Mouse (Mus musculus) common myeloid progenitor, adult 5-6 weeks (primary cell): ENCODE results near the gene Dock9. TPM values are rescaled to one million over a fixed set of nuclear protein-coding genes. Genes with fewer than 3 reads are reported as not detected.
"Not testable (repeated sequence)": the region's sequence is repeated elsewhere in the genome, so short reads cannot be mapped to it uniquely, and the experiment has no call there.

ENCODE experiments used
- ATAC-seq: replicated peaks from 2 replicates; pipeline ENCODE4 v1.8.0; 2016; ENCODE audit warnings: low read depth, mild to moderate bottlenecking, moderate TSS enrichment, inconsistent platforms; ENCODE audit not compliant: poor library complexity, severe bottlenecking
- total RNA-seq: library from RNA; stranded (forward); fragments of 200-1000, 187-1606 nt; gene quantifications from 2 replicates; pipeline ENCODE4 v1.2.3, GENCODE M21; 2017

Gene Dock9
- total RNA-seq, 1 experiment from 2014 or later: 6.7 TPM

DNA sequence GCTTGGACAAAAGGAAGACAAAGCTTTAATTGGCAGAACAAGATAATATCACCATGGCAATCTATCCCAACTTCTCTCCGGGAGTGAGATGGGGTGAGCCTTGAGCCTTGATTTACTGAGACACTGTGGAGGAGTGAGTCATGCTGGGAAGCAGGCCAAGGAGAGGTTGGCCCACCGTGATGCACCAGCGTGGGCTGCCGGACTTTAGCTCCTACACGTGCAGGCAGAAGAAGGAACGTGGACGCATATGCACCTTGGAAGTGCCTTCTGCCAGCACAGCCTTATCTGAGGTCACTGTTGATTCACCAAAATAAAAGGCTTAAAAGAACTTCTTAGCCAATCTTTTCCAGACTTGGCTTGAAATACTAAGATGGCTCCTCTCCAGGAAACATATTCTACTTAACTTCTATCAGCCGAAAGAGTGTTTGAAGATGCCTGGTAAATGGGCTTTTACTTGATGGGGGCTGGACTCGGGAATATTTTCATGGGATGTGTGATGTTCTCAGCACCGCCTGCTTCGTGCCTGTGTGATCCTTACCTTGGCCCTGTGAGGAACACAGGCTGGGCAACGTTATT, 160.6 kb downstream of the Dock9 start:
- ATAC-seq: no peak

GRCm38 (mm10) chr14:121634736-121635430, 162.8 kb downstream of the Dock9 start:
- no peak for ATAC-seq

GRCm38 (mm10) chr14:121634093-121634735, 163.4 kb downstream of the Dock9 start:
- ATAC-seq: no peak

DNA sequence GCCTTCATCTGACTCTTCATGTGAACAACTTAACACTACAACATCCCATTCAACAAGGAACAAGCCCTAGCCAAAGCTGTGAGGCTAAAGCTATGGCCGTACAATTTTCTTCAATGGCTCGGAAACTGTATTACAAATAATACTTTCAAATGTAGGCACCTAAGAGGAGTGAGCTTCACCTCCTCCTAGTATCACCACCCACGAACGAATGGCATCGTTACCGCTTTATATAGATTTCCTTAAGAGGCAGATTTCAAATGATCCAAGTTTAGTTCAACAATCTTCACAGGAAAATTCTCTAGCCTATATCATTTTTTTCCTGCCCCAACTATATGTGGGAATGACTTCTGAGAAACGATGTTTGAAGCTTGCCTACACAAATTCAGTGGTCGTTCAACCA, 165.7 kb downstream of the Dock9 start:
- ATAC-seq: no peak

GRCm38 (mm10) chr14:121626741-121627140, 170.9 kb downstream of the Dock9 start:
- ATAC-seq: no peak

DNA sequence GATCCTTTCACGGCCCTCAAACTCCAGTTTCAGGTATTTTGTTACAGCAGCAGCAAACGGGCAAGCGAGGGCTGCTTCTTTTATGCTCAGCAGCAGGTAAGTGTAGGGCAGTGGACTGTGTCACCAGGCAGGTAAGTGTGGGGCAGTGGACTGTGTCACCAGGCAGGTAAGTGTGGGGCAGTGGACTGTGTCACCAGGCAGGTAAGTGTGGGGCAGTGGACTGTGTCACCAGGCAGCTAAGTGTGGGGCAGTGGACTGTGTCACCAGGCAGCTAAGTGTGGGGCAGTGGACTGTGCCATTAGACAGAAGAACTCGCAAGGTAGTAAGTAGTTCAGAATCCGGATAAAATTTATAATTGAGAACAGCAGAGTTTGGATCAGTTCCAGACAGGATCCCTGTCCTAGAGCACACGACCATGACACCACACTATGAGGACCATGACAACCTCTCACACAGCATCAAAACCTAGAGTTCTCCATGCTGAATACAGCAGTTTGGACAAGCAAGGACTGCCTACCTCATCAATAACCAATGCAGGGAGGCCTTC, 173.6 kb downstream of the Dock9 start:
- ATAC-seq: not testable (repeated sequence)

DNA sequence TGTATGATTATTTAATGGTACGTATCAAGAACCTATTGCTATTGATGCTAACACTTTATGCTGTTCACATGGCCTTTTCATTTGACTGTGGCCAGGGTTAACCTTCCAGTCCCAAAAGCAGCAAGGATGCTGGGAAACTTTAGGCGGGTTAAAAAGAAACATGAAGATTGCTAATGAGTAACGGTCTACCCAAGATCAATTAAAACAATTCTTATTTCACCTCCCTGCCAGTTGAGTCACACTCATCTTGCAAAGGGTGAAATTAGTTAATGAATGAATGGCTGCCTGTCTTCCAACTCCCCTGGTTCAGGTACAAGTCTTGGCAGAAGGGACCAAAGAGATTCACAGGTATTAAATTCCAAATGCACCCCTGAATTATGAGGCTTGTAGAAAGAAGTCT, 175.8 kb downstream of the Dock9 start:
- ATAC-seq: no peak

DNA sequence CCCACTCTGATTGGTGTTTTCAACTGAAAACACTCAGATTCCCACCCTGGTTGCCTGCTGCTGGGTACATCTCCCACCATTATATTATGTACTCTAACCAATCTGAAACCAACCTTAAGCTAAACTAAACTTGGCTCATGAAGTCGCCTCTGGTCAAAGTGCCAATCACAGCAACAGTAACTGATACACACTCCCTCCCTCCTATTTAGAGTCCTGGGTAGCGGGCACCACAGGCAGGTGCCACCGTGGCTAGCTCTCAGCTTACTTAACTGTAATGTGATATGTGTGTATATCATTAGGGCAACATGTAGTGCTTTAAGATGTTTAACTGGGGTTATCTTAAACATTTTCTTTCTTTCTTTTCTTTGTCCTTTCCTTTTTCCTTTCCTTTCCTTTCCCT, 177.1 kb downstream of the Dock9 start:
- ATAC-seq: no peak

DNA sequence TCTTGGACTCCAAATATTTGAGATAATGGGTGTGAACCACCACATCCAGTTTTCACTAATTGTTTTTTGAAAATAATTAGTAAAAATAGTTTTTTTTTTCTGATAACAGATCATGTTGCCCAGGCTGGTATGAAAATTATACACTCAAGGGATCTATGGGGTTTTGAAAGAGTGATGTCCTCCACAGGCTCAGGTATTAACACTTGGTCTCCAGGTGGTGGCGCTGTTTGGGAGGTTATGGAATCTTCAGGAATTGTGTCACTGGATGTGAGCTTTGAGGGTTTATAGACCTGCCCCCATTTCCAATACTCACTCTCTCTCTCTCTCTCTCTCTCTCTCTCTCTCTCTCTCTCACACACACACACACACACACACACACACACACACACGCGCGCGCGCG, 177.5 kb downstream of the Dock9 start:
- ATAC-seq: no peak

DNA sequence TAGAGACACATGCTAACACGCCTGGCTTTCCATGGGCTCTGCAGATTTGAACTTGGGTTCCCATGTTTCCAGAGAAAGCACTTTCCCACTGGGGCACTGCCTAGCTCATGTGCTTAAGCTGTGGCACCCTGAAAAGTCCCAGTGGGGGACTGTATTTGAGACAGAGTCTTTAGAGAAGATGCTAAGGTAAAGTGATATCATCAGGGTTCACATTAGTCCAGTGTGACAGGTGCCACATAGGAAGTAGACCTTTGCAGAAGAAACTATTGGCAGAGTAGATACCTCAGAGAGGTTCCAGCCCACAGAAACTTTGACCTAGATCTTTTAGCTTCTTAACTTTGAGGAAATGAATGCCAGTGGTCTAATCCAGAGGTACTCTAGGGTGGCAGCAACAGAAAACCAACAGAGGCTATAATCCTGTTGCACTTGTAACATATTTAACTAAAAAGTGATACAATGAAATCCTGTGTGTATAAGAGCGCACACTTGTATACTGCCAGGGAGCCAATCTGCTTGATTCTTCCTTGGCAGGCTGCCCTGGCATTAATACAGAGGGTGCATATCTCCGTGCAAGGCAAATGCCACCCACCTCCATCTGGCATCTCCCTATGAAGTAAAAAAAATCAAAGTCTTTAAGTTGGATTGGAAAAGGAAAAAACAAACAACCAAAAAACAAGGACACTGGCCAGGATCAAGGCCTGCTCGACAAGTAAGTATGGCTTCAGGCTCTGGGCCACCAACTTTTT, 179.8 kb downstream of the Dock9 start:
- no peak for ATAC-seq

- ATAC-seq: no peak
Measured at GRCm38 (mm10) chr14:121615431-121615830, 182.2 kb downstream of the Dock9 start.

DNA sequence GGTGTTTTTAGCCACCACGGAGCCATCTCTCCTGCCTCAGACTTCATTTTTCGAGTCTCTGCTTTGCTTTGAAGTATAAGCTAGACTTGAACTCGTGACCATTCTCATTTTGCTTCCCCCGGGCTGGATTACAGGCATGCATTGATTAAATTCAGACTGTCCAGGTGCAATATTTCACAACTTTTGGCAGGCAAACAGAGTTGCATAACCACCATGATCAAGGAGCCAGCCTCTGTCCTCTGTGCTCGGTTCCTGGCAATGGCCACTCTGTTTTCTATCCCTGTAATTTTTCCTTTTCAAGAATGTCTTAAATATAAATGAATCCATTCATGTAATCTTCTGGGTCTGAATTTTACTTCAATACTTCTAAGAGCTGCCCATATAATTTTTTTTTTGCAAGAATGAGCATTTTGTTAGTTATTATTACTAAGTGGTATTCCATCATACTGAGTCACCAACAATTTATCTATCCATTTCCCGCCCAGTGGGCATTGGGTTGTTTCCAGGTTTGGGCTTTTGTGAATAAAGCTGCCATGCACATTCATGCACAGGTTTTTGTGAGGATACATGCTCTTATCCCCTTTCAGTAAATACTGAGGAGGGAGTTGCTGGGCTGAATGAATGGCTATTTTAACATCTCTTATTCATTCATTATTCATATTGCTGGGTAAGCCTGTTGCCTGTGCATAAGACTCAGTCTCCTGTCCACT, 183.0 kb downstream of the Dock9 start:
- ATAC-seq: no peak

DNA sequence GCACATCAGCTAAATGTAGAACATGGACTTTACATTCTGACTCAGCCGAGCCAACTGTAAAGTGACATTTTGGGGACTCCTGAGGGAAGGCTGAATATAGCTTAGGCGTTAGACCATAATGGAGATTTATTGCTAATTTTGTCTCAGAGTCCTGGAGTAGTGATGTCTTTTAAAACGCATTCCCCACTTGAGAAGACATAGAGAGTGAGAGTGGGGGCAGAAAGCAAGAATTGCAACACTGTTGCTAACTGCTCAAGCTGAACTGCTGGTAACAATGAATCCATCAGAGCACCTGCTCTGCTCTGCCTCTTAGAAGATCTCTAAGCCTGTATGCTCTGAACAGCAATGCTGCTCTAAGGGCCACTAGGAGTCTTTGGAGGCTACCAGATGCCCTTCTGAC, 184.1 kb downstream of the Dock9 start:
- ATAC-seq: no peak

DNA sequence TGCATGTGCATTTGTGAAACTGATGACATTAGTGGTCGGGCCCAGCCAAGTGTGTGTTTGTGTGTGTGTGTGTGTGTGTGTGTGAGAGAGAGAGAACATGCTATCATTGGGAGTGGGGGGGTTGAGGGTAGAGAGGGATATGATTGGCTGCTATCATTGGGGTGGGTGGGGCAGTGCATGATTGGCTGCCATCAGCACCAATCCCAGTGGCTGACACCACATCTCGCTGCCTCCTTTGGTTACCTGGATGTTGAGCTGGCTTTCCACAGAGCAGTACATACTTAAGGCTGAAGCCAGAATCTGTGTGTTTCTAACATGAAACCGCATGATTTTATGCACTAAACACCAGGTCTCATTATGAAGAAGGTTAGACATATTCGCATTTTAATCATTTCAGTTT, 184.7 kb downstream of the Dock9 start:
- ATAC-seq: no peak

DNA sequence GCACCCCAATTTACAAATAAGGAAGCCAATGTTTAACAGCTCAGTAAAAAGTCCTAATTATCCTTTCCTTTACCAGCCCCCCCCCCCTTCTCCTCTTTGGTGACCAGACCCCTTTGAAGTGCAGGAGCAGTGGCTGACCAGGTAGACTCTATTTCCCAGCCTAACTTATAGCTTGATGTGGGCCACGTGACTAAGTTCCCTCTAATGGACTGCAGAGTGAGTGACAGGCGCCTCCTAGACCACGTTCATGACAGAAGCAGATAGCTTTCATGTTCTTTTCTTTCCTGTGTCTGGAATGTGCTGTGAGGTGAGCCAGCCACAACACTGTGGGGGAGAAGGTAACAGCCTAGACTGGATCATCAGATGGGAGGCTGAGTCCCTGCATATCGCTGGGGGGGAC, 186.1 kb downstream of the Dock9 start:
- no peak for ATAC-seq

DNA sequence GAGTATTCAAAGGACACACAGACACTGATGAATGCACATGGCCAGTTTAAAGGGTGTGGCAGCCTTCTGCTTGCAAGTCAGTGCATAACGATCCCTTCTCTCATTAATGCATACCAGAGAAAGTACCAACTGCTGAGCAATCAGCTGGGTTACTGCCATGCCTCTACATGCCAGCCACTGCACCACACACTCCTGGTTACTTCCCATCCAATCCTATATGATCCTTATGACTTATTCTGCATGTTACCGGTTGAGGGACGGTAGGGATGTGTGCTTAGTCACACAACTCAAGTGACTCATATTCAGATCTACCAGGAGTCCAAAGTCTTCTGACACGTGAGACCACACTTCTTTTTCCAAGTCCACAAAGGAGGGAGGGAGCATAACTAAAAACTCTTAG, 186.5 kb downstream of the Dock9 start:
- no peak for ATAC-seq

GRCm38 (mm10) chr14:121608522-121608921, 189.1 kb downstream of the Dock9 start:
- ATAC-seq: no peak

GRCm38 (mm10) chr14:121606433-121606832, 191.2 kb downstream of the Dock9 start:
- ATAC-seq: 0 out of 2 replicates have a peak, but pooled peaks have one; percentile 47

- no peak for ATAC-seq
Measured at GRCm38 (mm10) chr14:121605260-121605659, 192.4 kb downstream of the Dock9 start.

DNA sequence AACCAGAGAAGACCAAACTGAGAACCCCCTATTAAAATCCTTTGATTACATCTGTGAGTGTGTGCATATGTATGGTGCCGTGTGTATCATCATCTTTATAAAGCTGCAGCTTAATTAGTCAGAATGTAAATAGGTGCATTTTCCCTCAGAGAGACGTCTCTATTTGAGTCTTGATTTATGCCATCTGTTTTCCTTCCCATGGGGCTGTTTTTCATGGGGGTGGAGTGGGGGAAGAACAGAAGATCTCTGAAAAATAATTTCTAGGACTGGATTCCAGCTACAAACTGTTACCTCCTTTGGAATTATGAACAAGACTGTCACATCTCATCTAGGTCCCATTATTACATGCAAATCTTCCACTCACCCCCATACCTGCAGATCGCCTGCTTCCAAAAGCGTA, 193.1 kb downstream of the Dock9 start:
- ATAC-seq: no peak
